Mouse (Mus musculus) forebrain, embryonic 16.5 days (tissue): ENCODE data around the gene Selenop. TPM values are rescaled to one million over a fixed set of nuclear protein-coding genes. Genes with fewer than 3 reads are reported as not detected.

Experiments used
- ATAC-seq: fragments of 200-750 bp; cut with Nextera tagmentation; 2 replicates; pipeline ENCODE4 v1.8.0; 2017; ENCODE audit warnings: mild to moderate bottlenecking, moderate library complexity
- H3K27ac ChIP-seq: fragments of 300-500 bp; sonication (generic); 2 replicates; pipeline ENCODE4 v1.5.1; 2014; ENCODE audit warnings: low read length, control low read depth
- H3K27me3 ChIP-seq: fragments of 300-500 bp; sonication (generic); replicated peaks from 2 replicates; pipeline ENCODE4 v1.6.1; 2014; ENCODE audit warnings: low read length; ENCODE audit not compliant: control insufficient read depth, insufficient read depth
- H3K36me3 ChIP-seq: fragments of 300-500 bp; sonication (generic); 2 replicates; pipeline ENCODE4 v1.6.1; 2014; ENCODE audit not compliant: control insufficient read depth, insufficient read depth
- H3K4me1 ChIP-seq: fragments of 300-500 bp; sonication (generic); replicated peaks from 2 replicates; pipeline ENCODE4 v1.6.1; 2014; ENCODE audit warnings: low read length; ENCODE audit not compliant: control insufficient read depth, insufficient read depth
- H3K4me2 ChIP-seq: fragments of 300-500 bp; sonication (generic); 2 replicates; pipeline ENCODE4 v1.6.1; 2014; ENCODE audit warnings: mild to moderate bottlenecking, low read length, control low read depth
- H3K4me3 ChIP-seq: fragments of 300-500 bp; sonication (generic); replicated peaks from 2 replicates; pipeline ENCODE4 v1.5.1; 2014; ENCODE audit warnings: mild to moderate bottlenecking, low read length, control low read depth
- H3K9ac ChIP-seq: fragments of 300-500 bp; sonication (generic); replicated peaks from 2 replicates; pipeline ENCODE4 v1.6.1; 2014; ENCODE audit warnings: low read depth, low read length, control low read depth
- H3K9me3 ChIP-seq: fragments of 300-500 bp; sonication (generic); 2 replicates; pipeline ENCODE4 v1.6.1; 2016; ENCODE audit warnings: low read length; ENCODE audit not compliant: control insufficient read depth
- WGBS: fragments of 180-500 bp; shearing (Covaris S2); extraction: QIAGEN DNeasy Blood & Tissue Kit; methylation state at CpG from one replicate; pipeline ENCODE4 v1.1.7; 2014; 5-methylcytosine and 5-hydroxymethylcytosine counted together
- polyA plus RNA-seq: library from polyadenylated mRNA; unstranded; fragments of >200 nt; fragmentation: Nextera tagmentation; extraction: Ambion mirVana; gene quantifications from 2 replicates; pipeline ENCODE4 v1.2.1, GENCODE M21; 2015

Gene Selenop
- polyA plus RNA-seq, 1 experiment from 2014 or later = 66.2 TPM

DNA sequence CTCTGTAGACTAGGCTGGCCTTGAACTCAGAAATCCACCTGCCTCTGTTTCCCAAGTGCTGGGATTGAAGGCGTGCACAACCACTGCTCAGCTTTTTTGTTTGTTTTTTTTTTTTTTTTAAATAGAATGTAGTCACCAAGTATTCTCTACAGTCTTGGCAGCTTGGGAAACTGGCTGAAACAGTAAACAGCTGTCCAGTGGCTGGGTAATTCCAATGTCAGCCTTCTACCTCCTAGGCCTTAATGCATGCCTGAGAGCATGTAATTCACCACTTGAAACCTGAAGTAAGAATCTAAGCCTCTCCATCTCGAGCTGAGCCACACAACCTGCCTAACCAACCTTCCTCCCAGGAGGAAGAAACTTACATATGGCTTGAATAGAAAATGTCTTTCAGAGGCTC, 48.3 kb downstream of the Selenop start:
- H3K4me3 ChIP-seq = no peak overlapping the region
- H3K9ac ChIP-seq = no peak overlapping the region
- H3K4me2 ChIP-seq = no peak overlapping the region
- ATAC-seq = no peak
- H3K27me3 ChIP-seq = no peaks in the 10 kb centered on the region
- H3K9me3 ChIP-seq = no peaks in the 10 kb centered on the region
- no peaks in the 10 kb centered on the region for H3K36me3 ChIP-seq
- H3K4me1 ChIP-seq = no peaks in the 10 kb centered on the region
- H3K27ac ChIP-seq = no peak overlapping the region
- WGBS = 76% methylated on average over 2 of the region's 2 CpGs

DNA sequence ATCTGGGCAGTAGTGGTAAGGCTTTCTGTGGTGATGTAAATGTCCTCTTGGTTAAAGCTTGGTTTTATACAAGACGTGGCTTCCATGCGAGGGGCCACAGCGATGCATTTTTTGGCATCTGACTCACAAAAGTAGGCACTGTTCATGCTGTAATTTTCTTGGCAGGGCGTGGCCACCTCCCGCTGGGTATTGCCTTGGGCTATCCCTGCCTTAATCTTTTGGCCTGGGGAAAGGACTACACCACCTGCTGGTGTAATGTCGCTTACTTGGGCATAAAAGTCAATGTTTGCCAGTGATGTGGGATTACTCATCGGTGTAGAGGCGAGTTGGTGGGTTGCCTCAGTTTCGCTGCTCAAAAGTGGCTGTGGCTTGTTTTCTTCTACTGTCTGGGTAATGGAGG, 51.6 kb downstream of the Selenop start:
- no peak for ATAC-seq
- Histone ChIP-seq H3K27ac (no peak overlapping the region), H3K36me3 (no peaks in the 10 kb centered on the region), H3K27me3 (no peaks in the 10 kb centered on the region), H3K9ac (no peak overlapping the region), H3K4me1 (no peaks in the 10 kb centered on the region), H3K4me2 (no peak overlapping the region), H3K9me3 (no peaks in the 10 kb centered on the region), H3K4me3 (no peak overlapping the region)
- WGBS = 82% methylated on average over 9 of the region's 9 CpGs

- H3K4me2 ChIP-seq = no peak overlapping the region
- no peak for ATAC-seq
- no peaks in the 10 kb centered on the region for H3K27me3 ChIP-seq
- no peaks in the 10 kb centered on the region for H3K4me1 ChIP-seq
- H3K36me3 ChIP-seq = no peaks in the 10 kb centered on the region
- no peak overlapping the region for H3K4me3 ChIP-seq
- H3K27ac ChIP-seq = no peak overlapping the region
- no peaks in the 10 kb centered on the region for H3K9me3 ChIP-seq
- no peak overlapping the region for H3K9ac ChIP-seq
Measured at GRCm38 (mm10) chr15:3323041-3323440, 54.7 kb downstream of the Selenop start.

Other genes starting within 250 kb of the Selenop start
- gene Ccdc152, start 35.0 kb downstream of the Selenop start, polyA plus RNA-seq = 0.20 TPM in 1 of 2 replicates, not detected in the other